Mouse (Mus musculus) spleen, adult 2 months (tissue): ENCODE measurements around the gene Ndufa6.

Source experiments
- CTCF ChIP-seq: fragments of 200-500 bp; IDR thresholded peaks from 2 replicates; pipeline ENCODE4 v1.5.1; 2011; ENCODE audit warnings: mild to moderate bottlenecking, inconsistent platforms; ENCODE audit not compliant: insufficient read depth, insufficient read length, insufficient replicate concordance; ENCODE audit errors: extremely low read depth
- POLR2A ChIP-seq: fragments of 200-500 bp; IDR thresholded peaks from 2 replicates; pipeline ENCODE4 v1.6.1; 2011; ENCODE audit warnings: low read depth, low read length, inconsistent platforms

GRCm38 (mm10) chr15:82340414-82341035 lies 13.6 kb downstream of the Ndufa6 start:
- TF ChIP-seq POLR2A (no peak), CTCF (no peak)
